Mouse (Mus musculus) E14TG2a.4 (cell line): ENCODE measurements around the gene Lhx5.

Experiments
- CTCF ChIP-seq: conservative IDR thresholded peaks from 2 replicates; pipeline ENCODE4 v1.5.1; 2014; ENCODE audit warnings: low read length
- NANOG ChIP-seq: IDR thresholded peaks from 2 replicates; pipeline ENCODE4 v1.6.1; 2014; ENCODE audit warnings: borderline replicate concordance, low read length, mixed read lengths
- POU5F1 ChIP-seq: IDR thresholded peaks from 2 replicates; pipeline ENCODE4 v1.6.1; 2014; ENCODE audit warnings: low read length, borderline replicate concordance

- TF ChIP-seq CTCF (no peak), POU5F1 (no peak), NANOG (no peak)
Observed at GRCm38 (mm10) chr5:120433135-120433760, 1.7 kb downstream of the Lhx5 start.
